Mouse (Mus musculus): ENCODE data around the gene Rab36. TPM values are rescaled to one million over a fixed set of nuclear protein-coding genes. Genes with fewer than 3 reads are reported as not detected.

Rab36 gene
- total RNA-seq, 2 experiments from 2014 or later = 0.57 to 0.75 TPM

- DNase-seq = no peak
Measured at GRCm38 (mm10) chr10:75070281-75070976, 33.6 kb downstream of the Rab36 start.

- no peak for DNase-seq
Measured at GRCm38 (mm10) chr10:75075665-75076064, 38.8 kb downstream of the Rab36 start.

- DNase-seq = no peak
Measured at GRCm38 (mm10) chr10:75078174-75079128, 41.6 kb downstream of the Rab36 start.

GRCm38 (mm10) chr10:75085330-75085729 lies 48.5 kb downstream of the Rab36 start:
- no peak for DNase-seq

GRCm38 (mm10) chr10:75088471-75088870 lies 51.6 kb downstream of the Rab36 start:
- DNase-seq = no peak

- peak; percentile 77 to 80 for DNase-seq
Measured at GRCm38 (mm10) chr10:75091478-75092152, 54.8 kb downstream of the Rab36 start.

GRCm38 (mm10) chr10:75093252-75093987 lies 56.6 kb downstream of the Rab36 start:
- DNase-seq = no peak

- no peak for DNase-seq
Measured at GRCm38 (mm10) chr10:75094338-75094737, 57.5 kb downstream of the Rab36 start.

GRCm38 (mm10) chr10:75095216-75095615 lies 58.4 kb downstream of the Rab36 start:
- no peak for DNase-seq

GRCm38 (mm10) chr10:75098446-75099183 lies 61.8 kb downstream of the Rab36 start:
- DNase-seq = no peak

GRCm38 (mm10) chr10:75100298-75100697 lies 63.4 kb downstream of the Rab36 start:
- DNase-seq = peak in 1 of 2 experiments; percentile 58

- no peak for DNase-seq
Measured at GRCm38 (mm10) chr10:75103502-75103901, 66.6 kb downstream of the Rab36 start.

Other genes with a start within 250 kb of the Rab36 start
- gene Gnaz, start 69.9 kb upstream of the Rab36 start, total RNA-seq (2021) = under 1 TPM; 0.33 to 0.57 TPM
- gene Rsph14, start 4.5 kb upstream of the Rab36 start, total RNA-seq (2021) = not detected
- 10 to 100 TPM in 1 of 2 experiments, 1 to 10 TPM in 1; 8.7 to 10.7 TPM for gene Bcr, start 23.5 kb downstream of the Rab36 start, total RNA-seq (2021)
- gene Specc1l, start 175.0 kb downstream of the Rab36 start, total RNA-seq (2021) = 10 to 100 TPM; 41.0 to 41.7 TPM